22 mouse cellular contexts compared by ENCODE assay signal in genomic region chrX:86245950-86246349, GRCm38 (mm10). TPM values are rescaled to one million over a fixed set of nuclear protein-coding genes. Genes with fewer than 3 reads are reported as not detected.
DNase-seq lines count a peak whose midpoint lies in the region; ATAC-seq and TF ChIP-seq lines count a peak whose summit lies in the region.
"Not testable (repeated sequence)": the region's sequence is repeated elsewhere in the genome, so short reads cannot be mapped to it uniquely, and the experiment has no call there.
"Had no signal": no experiment of that assay in that cellular context is flagged by ENCODE, and none has a peak within 500 bp of the region (broad histone marks: within the 10 kb centered on the region; RNA-seq: fewer than 3 reads in every experiment).

No protein-coding gene starts in this region.

- TF ChIP-seq POLR2A in brain, embryonic 14.5 days (IDR thresholded peaks at IDR 0.05; ENCODE audit: borderline replicate concordance, extremely low read depth, insufficient read depth, insufficient read length, poor library complexity, severe bottlenecking) = not testable (repeated sequence)

- no CpG with 5 or more reads among the region's 1 CpGs for WGBS in forebrain, embryonic 13.5 days
- no CpG with 5 or more reads among the region's 1 CpGs for WGBS in forebrain, embryonic 14.5 days
- WGBS in forebrain, embryonic 15.5 days = no CpG with 5 or more reads among the region's 1 CpGs
- whole genome bisulfite sequencing in forebrain, embryonic 16.5 days = no CpG with 5 or more reads among the region's 1 CpGs
- WGBS in hindbrain, postnatal 0 days = no CpG with 5 or more reads among the region's 1 CpGs

- not testable (repeated sequence) for H3K36me3 ChIP-seq in forebrain, embryonic 13.5 days (ENCODE audit: poor library complexity, severe bottlenecking); forebrain, embryonic 14.5 days (ENCODE audit: control insufficient read depth, insufficient read depth, low read length); forebrain, embryonic 15.5 days; forebrain, embryonic 16.5 days (ENCODE audit: control insufficient read depth, insufficient read depth); hindbrain, postnatal 0 days (ENCODE audit: insufficient read depth, low read length)

- DNase-seq in brain, embryonic 14.5 days (ENCODE audit: low read depth) = peak; percentile 3
- DNase-seq in forebrain, embryonic 14.5 days (ENCODE audit: low spot score); hindbrain, postnatal 0 days (ENCODE audit: low spot score): not testable (repeated sequence)

- H3K27me3 ChIP-seq in forebrain, embryonic 13.5 days; forebrain, embryonic 14.5 days (replicated peaks; ENCODE audit: control insufficient read depth, insufficient read depth, low read length); forebrain, embryonic 15.5 days; forebrain, embryonic 16.5 days (replicated peaks; ENCODE audit: control insufficient read depth, insufficient read depth, low read length); hindbrain, postnatal 0 days (ENCODE audit: insufficient read depth, low read length): not testable (repeated sequence)

- H3K4me3 ChIP-seq in forebrain, embryonic 13.5 days; forebrain, embryonic 14.5 days (ENCODE audit: low read depth, low read length); forebrain, embryonic 15.5 days; forebrain, embryonic 16.5 days (replicated peaks; ENCODE audit: low read length); hindbrain, postnatal 0 days (ENCODE audit: low read length): not testable (repeated sequence)

- peak; percentile 43; the same call in 1 of the 2 replicates for ATAC-seq in forebrain, embryonic 13.5 days
- ATAC-seq in forebrain, embryonic 14.5 days = peak; percentile 61; the same call in 1 of the 2 replicates
- peak; percentile 70 for ATAC-seq in forebrain, embryonic 15.5 days (replicated peaks)
- ATAC-seq in forebrain, embryonic 16.5 days = peak; percentile 64; the same call in 1 of the 2 replicates
- peak; percentile 40; the same call in 1 of the 2 replicates for ATAC-seq in hindbrain, postnatal 0 days

- not testable (repeated sequence) for H3K9me3 ChIP-seq in forebrain, embryonic 13.5 days (replicated peaks); forebrain, embryonic 14.5 days (replicated peaks; ENCODE audit: control insufficient read depth, low read length); forebrain, embryonic 15.5 days; forebrain, embryonic 16.5 days (ENCODE audit: control insufficient read depth, low read length); hindbrain, postnatal 0 days (ENCODE audit: low read length)

- not testable (repeated sequence) for H3K4me1 ChIP-seq in forebrain, embryonic 13.5 days; forebrain, embryonic 14.5 days (ENCODE audit: control insufficient read depth, insufficient read depth, low read length); forebrain, embryonic 15.5 days; forebrain, embryonic 16.5 days (replicated peaks; ENCODE audit: control insufficient read depth, insufficient read depth, low read length); hindbrain, postnatal 0 days (ENCODE audit: insufficient read depth, low read length)

- not testable (repeated sequence) for H3K9ac ChIP-seq in forebrain, embryonic 13.5 days; forebrain, embryonic 14.5 days (ENCODE audit: low read length); forebrain, embryonic 15.5 days (replicated peaks); forebrain, embryonic 16.5 days (replicated peaks; ENCODE audit: low read depth, low read length); hindbrain, postnatal 0 days (replicated peaks; ENCODE audit: low read length)

- H3K27ac ChIP-seq in forebrain, embryonic 13.5 days; forebrain, embryonic 14.5 days (ENCODE audit: low read depth, low read length); forebrain, embryonic 15.5 days (replicated peaks); forebrain, embryonic 16.5 days (ENCODE audit: low read length); hindbrain, postnatal 0 days: not testable (repeated sequence)

- not testable (repeated sequence) for H3K4me2 ChIP-seq in forebrain, embryonic 13.5 days; forebrain, embryonic 14.5 days (ENCODE audit: low read length); forebrain, embryonic 15.5 days (replicated peaks); forebrain, embryonic 16.5 days (ENCODE audit: low read length); hindbrain, postnatal 0 days (ENCODE audit: low read depth, low read length)

- TF ChIP-seq CTCF in brain, embryonic 14.5 days (IDR thresholded peaks at IDR 0.05; ENCODE audit: borderline replicate concordance, extremely low read depth, insufficient read depth, insufficient read length); hindbrain, postnatal 0 days (IDR thresholded peaks at IDR 0.05; ENCODE audit: low read depth): not testable (repeated sequence)

RNA-seq across cellular contexts. Expression of gene Nr0b1, which starts 54.4 kb away (rescaled TPM):
- polyA plus RNA-seq in brain, embryonic 14.5 days (2012; rRNA removed) = 0.66 and 1.3 TPM in 2 replicates
- polyA plus RNA-seq in forebrain, embryonic 13.5 days (2015; fragmentation: Nextera tagmentation; extraction: Ambion mirVana) = 0.59 and 0.94 TPM in 2 replicates
- 1.2 and 1.3 TPM in 2 replicates for polyA plus RNA-seq in forebrain, embryonic 14.5 days (2014; fragmentation: Nextera tagmentation; extraction: Ambion mirVana)
- polyA plus RNA-seq in forebrain, embryonic 15.5 days (2015; fragmentation: Nextera tagmentation; extraction: Ambion mirVana) = 1.0 and 1.4 TPM in 2 replicates
- 0.70 and 1.1 TPM in 2 replicates for polyA plus RNA-seq in forebrain, embryonic 16.5 days (2015; fragmentation: Nextera tagmentation; extraction: Ambion mirVana)
- total RNA-seq in hindbrain, postnatal 0 days (2014; rRNA removed) = 0.31 and 1.7 TPM in 2 replicates
- 0.25 TPM in 2 replicates for polyA plus RNA-seq in hindbrain, postnatal 0 days (2015; fragmentation: Nextera tagmentation; extraction: Ambion mirVana)
- total RNA-seq: CH12.LX, G1E, MEL had no signal
- polyA plus RNA-seq: activated CD4-positive, CD25-positive, alpha-beta regulatory T cell, adult 4 months; C2C12; CD4-positive, CD25-positive, alpha-beta regulatory T cell, adult 4 months; G1E; Patski had no signal

RNA-seq across cellular contexts. Expression of gene Mageb4, which starts 58.9 kb away (rescaled TPM):
- not detected in 2 replicates for polyA plus RNA-seq in brain, embryonic 14.5 days (2012; rRNA removed)
- polyA plus RNA-seq in forebrain, embryonic 13.5 days (2015; fragmentation: Nextera tagmentation; extraction: Ambion mirVana) = not detected in 2 replicates
- not detected in 2 replicates for polyA plus RNA-seq in forebrain, embryonic 14.5 days (2014; fragmentation: Nextera tagmentation; extraction: Ambion mirVana)
- not detected in 2 replicates for polyA plus RNA-seq in forebrain, embryonic 15.5 days (2015; fragmentation: Nextera tagmentation; extraction: Ambion mirVana)
- polyA plus RNA-seq in forebrain, embryonic 16.5 days (2015; fragmentation: Nextera tagmentation; extraction: Ambion mirVana) = not detected in 2 replicates
- not detected in 2 replicates for total RNA-seq in hindbrain, postnatal 0 days (2014; rRNA removed)
- polyA plus RNA-seq in hindbrain, postnatal 0 days (2015; fragmentation: Nextera tagmentation; extraction: Ambion mirVana) = not detected in 2 replicates
- total RNA-seq: adrenal gland, adult 18-20 months; adrenal gland, adult 2 months; adrenal gland, adult 8-10 months; adrenal gland, postnatal 10 days; adrenal gland, postnatal 14 days; adrenal gland, postnatal 25 days; adrenal gland, postnatal 36 days; adrenal gland, postnatal 4 days; CH12.LX; MEL had no signal
- polyA plus RNA-seq: activated CD4-positive, CD25-positive, alpha-beta regulatory T cell, adult 4 months; adrenal gland, adult 2 months; CD4-positive, CD25-positive, alpha-beta regulatory T cell, adult 4 months; cerebellum, adult 2 months; G1E; Patski had no signal
